Mouse (Mus musculus) C2C12 (cell line): ENCODE results near the gene Pla2g6.

ENCODE experiments used
- CTCF ChIP-seq: IDR thresholded peaks from one replicate; pipeline ENCODE4 v1.5.1; 2011; ENCODE audit not compliant: control insufficient read depth, insufficient read depth, insufficient read length
- MAX ChIP-seq: IDR thresholded peaks from one replicate; pipeline ENCODE4 v1.6.1; 2011; ENCODE audit warnings: mild to moderate bottlenecking, control low read depth

- TF ChIP-seq CTCF (no peak), MAX (peak; percentile 81)
Measured at GRCm38 (mm10) chr15:79333409-79333808, 5.2 kb upstream of the Pla2g6 start.
